ENCODE assay signal across 8 mouse cellular contexts in genomic region chr3:82250796-82251261, GRCm38 (mm10).
A peak's percentile ranks its signal among the peaks of the same experiment; 100 is the strongest.
DNase-seq lines count a peak whose midpoint lies in the region; ATAC-seq lines count a peak whose summit lies in the region.

No protein-coding gene starts in this region.

- H3K27ac ChIP-seq in lung, embryonic 15.5 days, result peak overlapping the region; percentile 80

- H3K4me2 ChIP-seq in lung, embryonic 15.5 days, result peak overlapping the region; percentile 10; the same call in 1 of the 2 replicates

- no peak overlapping the region for H3K9ac ChIP-seq in lung, embryonic 15.5 days

- 22% methylated on average over 3 of the region's 3 CpGs for WGBS in lung, embryonic 15.5 days

- H3K36me3 ChIP-seq in lung, embryonic 15.5 days, result no peaks in the 10 kb centered on the region

- peaks cover 15% of the 10 kb centered on the region; the same call in 1 of the 2 replicates for H3K4me1 ChIP-seq in lung, embryonic 15.5 days

- H3K9me3 ChIP-seq in lung, embryonic 15.5 days, result no peaks in the 10 kb centered on the region

- intact Hi-C loops in heart, postnatal 10 days (cut with DNase I), result no loop called here

- H3K27me3 ChIP-seq in lung, embryonic 15.5 days, result no peaks in the 10 kb centered on the region

- no peak overlapping the region for H3K4me3 ChIP-seq in lung, embryonic 15.5 days

- peak; percentile 87; the same call in 1 of the 2 replicates for ATAC-seq in lung, embryonic 15.5 days (ENCODE audit: borderline replicate concordance, extremely low read depth, low FRiP score, low TSS enrichment)
- no peak for ATAC-seq in inflammation-experienced regulatory T-cells, adult 6 months

- no peak for DNase-seq in lung, adult 18-20 months
- DNase-seq in heart, postnatal 10 days, result peak; percentile 59 to 62
- DNase-seq in layer of hippocampus, postnatal 36 days, result peak; percentile 21 to 57
- DNase-seq in retina, postnatal 7 days (ENCODE audit: low read depth, low spot score), result peak; percentile 14
- no peak for DNase-seq in ovary, adult 18-20 months (ENCODE audit: low spot score)
- DNase-seq in ovary, postnatal 10 days (ENCODE audit: low spot score), result no peak

Comparison
In these comparisons a context has a peak if more than half of its experiments do, and no peak if none do; other contexts are left out.
1. DNase-seq: peak in heart, postnatal 10 days (2 of 2), layer of hippocampus, postnatal 36 days (2 of 2) and retina, postnatal 7 days (single experiment); none in lung, adult 18-20 months (0 of 2), ovary, adult 18-20 months (single experiment) and ovary, postnatal 10 days (single experiment).